ENCODE assay signal across 13 mouse cellular contexts in genomic region chr19:3577265-3577910, GRCm38 (mm10). TPM values are rescaled to one million over a fixed set of nuclear protein-coding genes. Genes with fewer than 3 reads are reported as not detected.
DNase-seq lines count a peak whose midpoint lies in the region; ATAC-seq and TF ChIP-seq lines count a peak whose summit lies in the region.
"Had no signal": no experiment of that assay in that cellular context is flagged by ENCODE, and none has a peak within 500 bp of the region (broad histone marks: within the 10 kb centered on the region; RNA-seq: fewer than 3 reads in every experiment).

No protein-coding gene starts in this region.

- peaks cover 44% of the 10 kb centered on the region for H3K4me1 ChIP-seq in liver, embryonic 12.5 days
- H3K4me1 ChIP-seq in intestine, postnatal 0 days (replicated peaks; ENCODE audit: control insufficient read depth, insufficient read depth, low read length): no peaks in the 10 kb centered on the region; the same call in none of the 2 replicates

- no peaks in the 10 kb centered on the region; the same call in 1 of the 2 replicates for H3K36me3 ChIP-seq in liver, embryonic 12.5 days
- no peaks in the 10 kb centered on the region for H3K36me3 ChIP-seq in intestine, postnatal 0 days (ENCODE audit: control insufficient read depth, insufficient read depth)
- H3K36me3 ChIP-seq: embryonic facial prominence, embryonic 12.5 days; limb, embryonic 13.5 days had no signal

- peak overlapping the region; percentile 94 for H3K27ac ChIP-seq in liver, embryonic 12.5 days
- peak overlapping the region; percentile 97; the same call in 1 of the 2 replicates for H3K27ac ChIP-seq in intestine, postnatal 0 days (ENCODE audit: low read depth, low read length)
- H3K27ac ChIP-seq: embryonic facial prominence, embryonic 12.5 days had no signal

- 58% methylated on average over 4 of the region's 4 CpGs for WGBS in liver, embryonic 12.5 days (ENCODE audit: insufficient replicate concordance)
- WGBS in intestine, postnatal 0 days: 50% methylated on average over 4 of the region's 4 CpGs

- H3K4me3 ChIP-seq in liver, embryonic 12.5 days: peak overlapping the region; percentile 7; the same call in 1 of the 2 replicates
- no peak overlapping the region for H3K4me3 ChIP-seq in intestine, postnatal 0 days (ENCODE audit: low read depth, low read length)
- H3K4me3 ChIP-seq: embryonic facial prominence, embryonic 12.5 days had no signal

- H3K27me3 ChIP-seq in liver, embryonic 12.5 days (replicated peaks): no peaks in the 10 kb centered on the region
- no peaks in the 10 kb centered on the region for H3K27me3 ChIP-seq in intestine, postnatal 0 days (replicated peaks; ENCODE audit: control insufficient read depth, insufficient read depth, low read length)
- H3K27me3 ChIP-seq: embryonic facial prominence, embryonic 12.5 days; limb, embryonic 13.5 days had no signal

- no peak for ATAC-seq in liver, embryonic 12.5 days
- peak; percentile 18; the same call in 1 of the 2 replicates for ATAC-seq in intestine, postnatal 0 days

- no peak for TF ChIP-seq CTCF in intestine, postnatal 0 days (IDR thresholded peaks at IDR 0.05; ENCODE audit: low read depth)

- H3K9me3 ChIP-seq in liver, embryonic 12.5 days (replicated peaks): no peaks in the 10 kb centered on the region
- no peaks in the 10 kb centered on the region for H3K9me3 ChIP-seq in intestine, postnatal 0 days (ENCODE audit: control insufficient read depth)
- H3K9me3 ChIP-seq: embryonic facial prominence, embryonic 12.5 days; limb, embryonic 13.5 days had no signal

- intact Hi-C loops in heart, postnatal 36 days (cut with DNase I): loop anchor here (10.0 kb wide), 1 partner anchor 253 kb away; the partner anchor contains the start of gene Cpt1a

- H3K9ac ChIP-seq in liver, embryonic 12.5 days: peak overlapping the region; percentile 36
- no peak overlapping the region for H3K9ac ChIP-seq in intestine, postnatal 0 days (ENCODE audit: low read depth, low read length)
- H3K9ac ChIP-seq: embryonic facial prominence, embryonic 12.5 days; limb, embryonic 13.5 days had no signal

- DNase-seq in heart, adult 18-20 months: peak; percentile 26 to 28
- DNase-seq in heart, postnatal 36 days: no peak
- DNase-seq in liver: no peak
- DNase-seq in ZHBTc4 (ENCODE audit: low read depth, low spot score): peak; percentile 62
- no peak for DNase-seq in gastrocnemius, adult 18-20 months (ENCODE audit: low spot score)
- DNase-seq in left cerebral cortex, adult 8-10 months (ENCODE audit: low spot score in 2 of 2): no peak
- DNase-seq: cerebellum, postnatal 14 days; kidney, postnatal 10 days; right cerebral cortex, postnatal 4 days had no signal

- peak overlapping the region; percentile 72 for H3K4me2 ChIP-seq in liver, embryonic 12.5 days
- no peak overlapping the region for H3K4me2 ChIP-seq in intestine, postnatal 0 days (replicated peaks; ENCODE audit: low read depth)

RNA-seq across cellular contexts. Expression of gene Ppp6r3, which starts 1.8 kb away (rescaled TPM):
- 10 to 100 TPM; 69.6 to 70.7 TPM for total RNA-seq in heart, adult 18-20 months (2021)
- total RNA-seq in heart, postnatal 36 days (2021): 10 to 100 TPM; 71.5 to 77.8 TPM
- 35.8 and 37.3 TPM in 2 replicates for polyA plus RNA-seq in liver, embryonic 12.5 days (2016; fragmentation: Nextera tagmentation; extraction: Ambion mirVana)
- polyA plus RNA-seq in intestine, postnatal 0 days (2015; fragmentation: Nextera tagmentation; extraction: Ambion mirVana): 25.7 and 28.5 TPM in 2 replicates
- 10 to 100 TPM; 57.0 to 65.4 TPM for total RNA-seq in gastrocnemius, adult 18-20 months (2021)
- total RNA-seq in left cerebral cortex, adult 8-10 months (2022): 10 to 100 TPM; 71.6 to 80.7 (median 78.8) TPM

Comparison
In these comparisons a context has a peak if more than half of its experiments do, and no peak if none do; other contexts are left out.
1. DNase-seq: peak in heart, adult 18-20 months (2 of 2) and ZHBTc4 (single experiment); none in heart, postnatal 36 days (0 of 2), liver (single experiment), gastrocnemius, adult 18-20 months (single experiment) and left cerebral cortex, adult 8-10 months (0 of 2).